Mouse (Mus musculus) forebrain, embryonic 16.5 days (tissue): ENCODE measurements around the gene Eif4h. TPM values are rescaled to one million over a fixed set of nuclear protein-coding genes. Genes with fewer than 3 reads are reported as not detected.

Source experiments
- ATAC-seq: fragments of 200-750 bp; cut with Nextera tagmentation; 2 replicates; pipeline ENCODE4 v1.8.0; 2017; ENCODE audit warnings: mild to moderate bottlenecking, moderate library complexity
- H3K27ac ChIP-seq: fragments of 300-500 bp; sonication (generic); 2 replicates; pipeline ENCODE4 v1.5.1; 2014; ENCODE audit warnings: low read length, control low read depth
- H3K27me3 ChIP-seq: fragments of 300-500 bp; sonication (generic); replicated peaks from 2 replicates; pipeline ENCODE4 v1.6.1; 2014; ENCODE audit warnings: low read length; ENCODE audit not compliant: control insufficient read depth, insufficient read depth
- H3K36me3 ChIP-seq: fragments of 300-500 bp; sonication (generic); 2 replicates; pipeline ENCODE4 v1.6.1; 2014; ENCODE audit not compliant: control insufficient read depth, insufficient read depth
- H3K4me1 ChIP-seq: fragments of 300-500 bp; sonication (generic); replicated peaks from 2 replicates; pipeline ENCODE4 v1.6.1; 2014; ENCODE audit warnings: low read length; ENCODE audit not compliant: control insufficient read depth, insufficient read depth
- H3K4me2 ChIP-seq: fragments of 300-500 bp; sonication (generic); 2 replicates; pipeline ENCODE4 v1.6.1; 2014; ENCODE audit warnings: mild to moderate bottlenecking, low read length, control low read depth
- H3K4me3 ChIP-seq: fragments of 300-500 bp; sonication (generic); replicated peaks from 2 replicates; pipeline ENCODE4 v1.5.1; 2014; ENCODE audit warnings: mild to moderate bottlenecking, low read length, control low read depth
- H3K9ac ChIP-seq: fragments of 300-500 bp; sonication (generic); replicated peaks from 2 replicates; pipeline ENCODE4 v1.6.1; 2014; ENCODE audit warnings: low read depth, low read length, control low read depth
- H3K9me3 ChIP-seq: fragments of 300-500 bp; sonication (generic); 2 replicates; pipeline ENCODE4 v1.6.1; 2016; ENCODE audit warnings: low read length; ENCODE audit not compliant: control insufficient read depth
- WGBS: fragments of 180-500 bp; shearing (Covaris S2); extraction: QIAGEN DNeasy Blood & Tissue Kit; methylation state at CpG from one replicate; pipeline ENCODE4 v1.1.7; 2014; 5-methylcytosine and 5-hydroxymethylcytosine counted together
- polyA plus RNA-seq: library from polyadenylated mRNA; unstranded; fragments of >200 nt; fragmentation: Nextera tagmentation; extraction: Ambion mirVana; gene quantifications from 2 replicates; pipeline ENCODE4 v1.2.1, GENCODE M21; 2015

Eif4h gene
- polyA plus RNA-seq, 1 experiment from 2014 or later, result 405 TPM

- peaks cover 9% of the 10 kb centered on the region for H3K4me1 ChIP-seq
- no peak within 1 kb of the TSS for H3K4me3 ChIP-seq
- no peaks in the 10 kb centered on the region for H3K36me3 ChIP-seq
- no peaks in the 10 kb centered on the region for H3K9me3 ChIP-seq
- 85% methylated on average over 5 of the region's 5 CpGs for WGBS
- no peak within 1 kb of the TSS for H3K9ac ChIP-seq
- no peak for ATAC-seq
- no peaks in the 10 kb centered on the region for H3K27me3 ChIP-seq
- H3K4me2 ChIP-seq, result no peak within 1 kb of the TSS
- H3K27ac ChIP-seq, result no peak within 1 kb of the TSS
These were observed 58.1 kb downstream of the Eif4h start, which contains the start of gene Rfc2 for GRCm38 (mm10) chr5:134581146-134581545. Gene Rfc2 (plus strand): TSS chr5:134581366.

GRCm38 (mm10) chr5:134579135-134579534, 60.2 kb downstream of the Eif4h start:
- Histone ChIP-seq H3K9ac (no peak overlapping the region), H3K4me1 (peaks cover 9% of the 10 kb centered on the region), H3K4me3 (no peak overlapping the region), H3K27ac (no peak overlapping the region), H3K36me3 (no peaks in the 10 kb centered on the region), H3K27me3 (no peaks in the 10 kb centered on the region), H3K9me3 (no peaks in the 10 kb centered on the region), H3K4me2 (no peak overlapping the region)
- 63% methylated on average over 3 of the region's 3 CpGs for WGBS
- no peak for ATAC-seq

GRCm38 (mm10) chr5:134577534-134577933, 61.8 kb downstream of the Eif4h start:
- no peak overlapping the region for H3K4me3 ChIP-seq
- ATAC-seq, result no peak
- no peak overlapping the region for H3K27ac ChIP-seq
- no peaks in the 10 kb centered on the region for H3K27me3 ChIP-seq
- 90% methylated on average over 7 of the region's 7 CpGs for WGBS
- H3K9ac ChIP-seq, result no peak overlapping the region
- H3K4me2 ChIP-seq, result no peak overlapping the region
- H3K9me3 ChIP-seq, result no peaks in the 10 kb centered on the region
- no peaks in the 10 kb centered on the region for H3K36me3 ChIP-seq
- H3K4me1 ChIP-seq, result peaks cover under 1% of the 10 kb centered on the region

GRCm38 (mm10) chr5:134576517-134577220, 62.6 kb downstream of the Eif4h start:
- no peak for ATAC-seq
- no peak overlapping the region for H3K27ac ChIP-seq
- 75% methylated on average over 14 of the region's 14 CpGs for WGBS
- H3K4me2 ChIP-seq, result no peak overlapping the region
- H3K4me1 ChIP-seq, result peaks cover 9% of the 10 kb centered on the region
- H3K9me3 ChIP-seq, result no peaks in the 10 kb centered on the region
- H3K4me3 ChIP-seq, result no peak overlapping the region
- no peaks in the 10 kb centered on the region for H3K36me3 ChIP-seq
- no peak overlapping the region for H3K9ac ChIP-seq
- no peaks in the 10 kb centered on the region for H3K27me3 ChIP-seq

GRCm38 (mm10) chr5:134575833-134576232, 63.5 kb downstream of the Eif4h start:
- ATAC-seq, result no peak
- Histone ChIP-seq H3K9me3 (no peaks in the 10 kb centered on the region), H3K27ac (no peak overlapping the region), H3K27me3 (no peaks in the 10 kb centered on the region), H3K4me3 (no peak overlapping the region), H3K4me1 (peaks cover 9% of the 10 kb centered on the region), H3K9ac (no peak overlapping the region), H3K36me3 (no peaks in the 10 kb centered on the region), H3K4me2 (no peak overlapping the region)
- 94% methylated on average over 5 of the region's 5 CpGs for whole genome bisulfite sequencing

GRCm38 (mm10) chr5:134572508-134573214, 66.6 kb downstream of the Eif4h start:
- Histone ChIP-seq H3K27ac (no peak overlapping the region), H3K27me3 (no peaks in the 10 kb centered on the region), H3K4me3 (peak overlapping the region; percentile 56), H3K9me3 (no peaks in the 10 kb centered on the region), H3K9ac (peak overlapping the region; percentile 63; the same call in 1 of the 2 replicates), H3K36me3 (no peaks in the 10 kb centered on the region), H3K4me2 (peak overlapping the region; percentile 80), H3K4me1 (peaks cover 9% of the 10 kb centered on the region)
- ATAC-seq, result no peak
- WGBS, result 53% methylated on average over 10 of the region's 10 CpGs

GRCm38 (mm10) chr5:134571730-134572507, 67.4 kb downstream of the Eif4h start:
- Histone ChIP-seq H3K4me3 (peak overlapping the region; percentile 56), H3K36me3 (no peaks in the 10 kb centered on the region), H3K9ac (peak overlapping the region; percentile 63), H3K27ac (peak overlapping the region; percentile 76), H3K9me3 (no peaks in the 10 kb centered on the region), H3K4me1 (peaks cover 9% of the 10 kb centered on the region), H3K27me3 (no peaks in the 10 kb centered on the region), H3K4me2 (peak overlapping the region; percentile 80)
- peak; percentile 85 for ATAC-seq
- 1% methylated on average over 23 of the region's 23 CpGs for WGBS
